Mouse (Mus musculus) G1E (cell line): ENCODE results near the gene Tbcel.

Experiments
- CTCF ChIP-seq: IDR thresholded peaks from 2 replicates; pipeline ENCODE4 v1.5.1; 2012; ENCODE audit warnings: low read depth, low read length, inconsistent platforms, mixed read lengths
- GATA1 ChIP-seq: IDR thresholded peaks from 2 replicates; pipeline ENCODE4 v1.6.1; 2012; ENCODE audit warnings: borderline replicate concordance, low read length, inconsistent platforms, mixed read lengths

DNA sequence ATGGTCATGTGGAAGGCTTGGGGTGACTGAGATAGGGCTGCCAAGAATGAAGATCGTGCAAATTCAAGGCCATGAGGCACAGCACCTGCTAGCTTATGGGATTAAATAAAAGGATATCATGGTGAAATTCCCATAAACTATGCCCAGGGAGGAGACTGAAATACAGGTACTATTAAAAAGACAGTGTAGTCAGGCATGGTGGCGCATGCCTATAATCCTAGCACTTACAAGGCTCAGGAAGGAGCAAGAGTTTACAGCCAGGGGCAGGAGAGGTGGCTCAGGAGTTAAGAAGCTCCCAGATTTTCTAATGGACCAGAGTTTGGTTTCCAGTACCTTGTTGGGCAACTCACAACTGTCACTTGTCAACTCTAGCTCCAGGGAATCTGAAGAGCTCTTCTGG, 76.0 kb downstream of the Tbcel start:
- TF ChIP-seq CTCF: no peak
- TF ChIP-seq GATA1: no peak
